Mouse (Mus musculus) MEL (cell line): Measurements from ENCODE around the gene Immp2l. TPM values are rescaled to one million over a fixed set of nuclear protein-coding genes. Genes with fewer than 3 reads are reported as not detected.

Experiments
- DNase-seq: peaks from one replicate; pipeline ENCODE4 v3.0.0; 2011; ENCODE audit warnings: low read depth, low spot score
- H3K27ac ChIP-seq: 2 replicates; pipeline ENCODE4 v1.5.1; 2012; ENCODE audit warnings: low read depth, mild to moderate bottlenecking, control low read depth, low read length, moderate library complexity; ENCODE audit not compliant: control insufficient read depth
- H3K27me3 ChIP-seq, 2 experiments: fragments of 150-350 bp in 1 of 2; sonication (generic) in 1 of 2; 2 replicates each; pipeline ENCODE4 v1.6.1; 2012; ENCODE audit warnings: low read length in 2 of 2, mild to moderate bottlenecking in 2 of 2, improper control_type of control experiment in 1 of 2, moderate library complexity in 1 of 2; ENCODE audit not compliant: insufficient read depth in 2 of 2, control insufficient read depth in 1 of 2
- H3K36me3 ChIP-seq, 2 experiments: 2 replicates each; pipeline ENCODE4 v1.6.1; 2012 to 2014; ENCODE audit warnings: low read length in 2 of 2, improper control_type of control experiment in 1 of 2, inconsistent platforms in 1 of 2, mild to moderate bottlenecking in 1 of 2; ENCODE audit not compliant: insufficient read depth in 2 of 2, control insufficient read depth in 1 of 2
- H3K4me1 ChIP-seq, 2 experiments: fragments of 150-350 bp in 1 of 2; sonication (generic) in 1 of 2; 2 replicates each; pipeline ENCODE4 v1.6.1; 2012; ENCODE audit warnings: low read length in 2 of 2, improper control_type of control experiment in 1 of 2, mild to moderate bottlenecking in 1 of 2; ENCODE audit not compliant: insufficient read depth in 2 of 2, control insufficient read depth in 1 of 2
- H3K4me3 ChIP-seq, 2 experiments: fragments of 150-350 bp in 1 of 2; sonication (generic) in 1 of 2; 2 replicates each; pipeline ENCODE4 v1.5.1; 2012; ENCODE audit warnings: low read depth in 2 of 2, low read length in 2 of 2, mild to moderate bottlenecking in 2 of 2, moderate library complexity in 2 of 2, control low read depth in 1 of 2, improper control_type of control experiment in 1 of 2; ENCODE audit not compliant: control insufficient read depth in 1 of 2, insufficient read depth in 1 of 2
- H3K79me2 ChIP-seq: 2 replicates; pipeline ENCODE4 v1.6.1; 2012; ENCODE audit warnings: mild to moderate bottlenecking, low read length, moderate library complexity; ENCODE audit not compliant: control insufficient read depth, poor library complexity, insufficient read depth
- H3K9ac ChIP-seq: 2 replicates; pipeline ENCODE4 v1.6.1; 2012; ENCODE audit warnings: low read depth, mild to moderate bottlenecking, control low read depth, low read length, moderate library complexity; ENCODE audit not compliant: control insufficient read depth, poor library complexity, severe bottlenecking
- H3K9me3 ChIP-seq: fragments of 150-350 bp; sonication (generic); replicated peaks from 2 replicates; pipeline ENCODE4 v1.6.1; 2012; ENCODE audit warnings: mild to moderate bottlenecking, low read length, improper control_type of control experiment, moderate library complexity; ENCODE audit not compliant: insufficient read depth
- EP300 ChIP-seq, 2 experiments: IDR thresholded peaks; 2 replicates each; pipeline ENCODE4 v1.6.1; 2011; ENCODE audit warnings: improper control_type of control experiment in 2 of 2, low read length in 2 of 2, low read depth in 1 of 2, mild to moderate bottlenecking in 1 of 2
- ETS1 ChIP-seq: IDR thresholded peaks from 2 replicates; pipeline ENCODE4 v1.6.1; 2012; ENCODE audit warnings: low read depth, mild to moderate bottlenecking, inconsistent platforms, low read length, improper control_type of control experiment, moderate library complexity
- GABPA ChIP-seq: IDR thresholded peaks from 2 replicates; pipeline ENCODE4 v1.6.1; 2012; ENCODE audit warnings: low read depth, mild to moderate bottlenecking, inconsistent platforms, low read length, improper control_type of control experiment, moderate library complexity
- GATA1 ChIP-seq: IDR thresholded peaks from 2 replicates; pipeline ENCODE4 v1.6.1; 2011; ENCODE audit warnings: low read depth, low read length, improper control_type of control experiment
- HCFC1 ChIP-seq: IDR thresholded peaks from 2 replicates; pipeline ENCODE4 v1.6.1; 2012; ENCODE audit warnings: low read depth, mild to moderate bottlenecking, inconsistent platforms, low read length, improper control_type of control experiment, moderate library complexity
- KAT2A ChIP-seq: conservative IDR thresholded peaks from 2 replicates; pipeline ENCODE4 v1.6.1; 2012; ENCODE audit warnings: low read depth, low read length, improper control_type of control experiment, inconsistent platforms
- MAX ChIP-seq: IDR thresholded peaks from 2 replicates; pipeline ENCODE4 v1.6.1; 2011; ENCODE audit warnings: low read length, improper control_type of control experiment
- MXI1 ChIP-seq: IDR thresholded peaks from 2 replicates; pipeline ENCODE4 v1.6.1; 2011; ENCODE audit warnings: mild to moderate bottlenecking, low read depth, low read length, improper control_type of control experiment
- MYB ChIP-seq: IDR thresholded peaks from 2 replicates; pipeline ENCODE4 v1.6.1; 2011; ENCODE audit warnings: mild to moderate bottlenecking, low read depth, low read length, improper control_type of control experiment
- NELFE ChIP-seq: IDR thresholded peaks from 2 replicates; pipeline ENCODE4 v1.6.1; 2011; ENCODE audit warnings: low read depth, low read length, improper control_type of control experiment
- NRF1 ChIP-seq: IDR thresholded peaks from 2 replicates; pipeline ENCODE4 v1.6.1; 2014; ENCODE audit warnings: low read depth, mild to moderate bottlenecking, inconsistent platforms, low read length, improper control_type of control experiment, moderate library complexity; ENCODE audit not compliant: poor library complexity, insufficient read depth, severe bottlenecking
- POLR2A ChIP-seq, 2 experiments: IDR thresholded peaks; 2 replicates each; pipeline ENCODE4 v1.6.1; 2011 to 2012; ENCODE audit warnings: low read length in 2 of 2, mild to moderate bottlenecking in 2 of 2, control low read depth in 1 of 2, improper control_type of control experiment in 1 of 2, low read depth in 1 of 2, moderate library complexity in 1 of 2; ENCODE audit not compliant: control insufficient read depth in 1 of 2, insufficient read depth in 1 of 2, poor library complexity in 1 of 2
- RCOR1 ChIP-seq: IDR thresholded peaks from 2 replicates; pipeline ENCODE4 v1.6.1; 2012; ENCODE audit warnings: low read depth, mild to moderate bottlenecking, inconsistent platforms, low read length, improper control_type of control experiment
- TAL1 ChIP-seq: IDR thresholded peaks from 2 replicates; pipeline ENCODE4 v1.6.1; 2012; ENCODE audit warnings: mild to moderate bottlenecking, inconsistent platforms, low read length, moderate library complexity, mixed read lengths
- TCF12 ChIP-seq: IDR thresholded peaks from 2 replicates; pipeline ENCODE4 v1.6.1; 2014; ENCODE audit warnings: low read depth, mild to moderate bottlenecking, inconsistent platforms, low read length, improper control_type of control experiment, moderate library complexity
- UBTF ChIP-seq: IDR thresholded peaks from 2 replicates; pipeline ENCODE4 v1.6.1; 2012; ENCODE audit warnings: low read depth, mild to moderate bottlenecking, inconsistent platforms, low read length, improper control_type of control experiment, moderate library complexity, borderline replicate concordance; ENCODE audit not compliant: insufficient read depth
- USF1 ChIP-seq: IDR thresholded peaks from 2 replicates; pipeline ENCODE4 v1.6.1; 2014; ENCODE audit warnings: low read depth, mild to moderate bottlenecking, inconsistent platforms, low read length, improper control_type of control experiment, moderate library complexity
- ZC3H11A ChIP-seq: IDR thresholded peaks from 2 replicates; pipeline ENCODE4 v1.6.1; 2012; ENCODE audit warnings: low read depth, mild to moderate bottlenecking, inconsistent platforms, low read length, improper control_type of control experiment
- ZMIZ1 ChIP-seq: IDR thresholded peaks from 2 replicates; pipeline ENCODE4 v1.6.1; 2012; ENCODE audit warnings: low read depth, mild to moderate bottlenecking, inconsistent platforms, low read length, improper control_type of control experiment, moderate library complexity
- polyA plus RNA-seq, 2 experiments: library from polyadenylated mRNA; stranded (reverse) in 1 of 2; unstranded in 1 of 2; fragments of >175 nt in 1 of 2; fragments of >200 nt in 1 of 2; gene quantifications; 2 replicates each; pipeline versions ENCODE4 v1.2.1 to v1.2.4; 2012; ENCODE audit warnings: low replicate concordance in 2 of 2, low read depth in 1 of 2; ENCODE audit not compliant: insufficient read length in 2 of 2, insufficient read depth in 1 of 2, missing spikeins in 1 of 2
- total RNA-seq: library from RNA; depleted of rRNA; stranded (reverse); fragments of 300-350 nt; gene quantifications from 2 replicates; pipeline ENCODE4 v1.2.3, GENCODE M21; 2012

Immp2l gene
- total and polyA plus RNA-seq, 3 experiments: 4.0 to 5.0 TPM; not detected in 1

DNA sequence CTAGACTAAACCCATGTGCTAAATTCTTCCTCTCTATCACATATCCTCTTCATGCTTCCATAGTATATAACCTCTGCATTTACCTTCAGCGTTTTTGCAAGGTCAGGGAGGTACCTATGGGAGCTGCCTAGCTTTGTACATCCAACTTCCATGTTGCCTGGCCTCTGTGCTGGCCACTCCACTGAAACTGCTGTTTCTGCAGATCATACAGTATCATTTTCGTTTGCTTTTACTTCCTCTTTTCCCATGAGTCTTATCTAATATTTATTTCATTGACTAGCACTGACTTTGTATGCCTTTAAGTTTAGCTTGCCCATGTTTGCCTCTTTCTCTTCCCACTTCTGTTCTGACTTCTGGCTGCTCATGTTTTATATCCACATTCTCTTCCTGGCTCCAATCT lies 325.9 kb downstream of the Immp2l start:
- Histone ChIP-seq H3K4me1 (peaks cover 0 to 5% of the 10 kb centered on the region in 2 experiments; a peak in 3 of 4 replicates), H3K4me3 (peak overlapping the region in 1 of 2 experiments; percentile 11; a peak in 2 of 4 replicates), H3K27me3 (no peaks in the 10 kb centered on the region), H3K9me3 (no peaks in the 10 kb centered on the region), H3K27ac (no peak overlapping the region), H3K36me3 (peaks cover 0 to 7% of the 10 kb centered on the region in 2 experiments; a peak in 2 of 4 replicates), H3K79me2 (no peaks in the 10 kb centered on the region), H3K9ac (no peak overlapping the region)
- DNase-seq: peak; percentile 65
- TF ChIP-seq HCFC1: no peak
- TF ChIP-seq NRF1: no peak
- no peak for TF ChIP-seq KAT2A
- TF ChIP-seq TAL1: no peak
- no peak for TF ChIP-seq NELFE
- no peak for TF ChIP-seq UBTF
- no peak for TF ChIP-seq GABPA
- no peak for TF ChIP-seq ZMIZ1
- TF ChIP-seq MXI1: no peak
- peak; percentile 34; the same call in 1 of the 2 replicates for TF ChIP-seq GATA1
- peak in 1 of 2 experiments; percentile 62; a peak in 2 of 4 replicates for TF ChIP-seq EP300 (IDR thresholded peaks at IDR 0.05; ENCODE audit: low read depth in 1 of 2, low read length in 2 of 2)
- peak; percentile 19; the same call in 1 of the 2 replicates for TF ChIP-seq ETS1
- no peak for TF ChIP-seq MAX

DNA sequence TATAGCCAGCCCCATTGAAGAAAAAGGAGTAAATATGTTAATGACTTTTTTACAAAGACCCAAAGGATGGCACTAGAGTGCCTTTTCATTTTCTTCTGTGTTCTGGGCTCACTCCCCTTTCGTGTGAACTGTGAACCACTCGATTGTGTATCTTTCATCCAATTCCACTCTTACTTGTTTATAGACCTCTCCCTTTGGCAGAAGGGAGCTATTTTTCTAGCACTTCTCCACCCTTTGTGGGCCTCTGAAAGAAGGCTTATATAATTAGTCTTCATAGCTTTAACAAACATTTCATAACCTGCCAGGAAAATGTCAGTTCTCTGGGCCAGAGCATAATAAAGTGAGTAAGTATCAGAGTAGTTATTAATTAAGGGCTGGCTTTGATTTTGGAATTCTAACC lies 327.4 kb downstream of the Immp2l start:
- Histone ChIP-seq H3K4me1 (peaks cover 0 to 5% of the 10 kb centered on the region in 2 experiments; a peak in 3 of 4 replicates), H3K79me2 (no peaks in the 10 kb centered on the region), H3K9me3 (no peaks in the 10 kb centered on the region), H3K27me3 (no peaks in the 10 kb centered on the region), H3K27ac (no peak overlapping the region), H3K4me3 (no peak overlapping the region), H3K9ac (no peak overlapping the region), H3K36me3 (peaks cover 0 to 7% of the 10 kb centered on the region in 2 experiments; a peak in 2 of 4 replicates)
- DNase-seq: no peak
- no peak for TF ChIP-seq POLR2A (IDR thresholded peaks at IDR 0.05; ENCODE audit: control insufficient read depth in 1 of 2, insufficient read depth in 1 of 2, low read depth in 1 of 2, low read length in 2 of 2, poor library complexity in 1 of 2)
- TF ChIP-seq USF1: no peak
- TF ChIP-seq TCF12: no peak
- TF ChIP-seq ZC3H11A: no peak
- no peak for TF ChIP-seq MYB
- no peak for TF ChIP-seq RCOR1
- TF ChIP-seq KAT2A: no peak
- no peak for TF ChIP-seq EP300 (IDR thresholded peaks at IDR 0.05; ENCODE audit: low read depth in 1 of 2, low read length in 2 of 2)
